Mouse (Mus musculus): ENCODE measurements around the gene Gemin6. TPM values are rescaled to one million over a fixed set of nuclear protein-coding genes. Genes with fewer than 3 reads are reported as not detected.
"Not testable (repeated sequence)": the region's sequence is repeated elsewhere in the genome, so short reads cannot be mapped to it uniquely, and the experiment has no call there.

Gene Gemin6
- polyA plus RNA-seq, 1 experiment = not detected

GRCm38 (mm10) chr17:80199160-80199778 lies 25.0 kb upstream of the Gemin6 start:
- 89% methylated on average over 3 of the region's 3 CpGs for WGBS

GRCm38 (mm10) chr17:80205657-80206056 lies 18.6 kb upstream of the Gemin6 start:
- Histone ChIP-seq H3K4me3 (ENCODE audit: insufficient read depth, low read depth, low read length) (peak overlapping the region; percentile 74; the same call in 1 of the 2 replicates), H3K27ac (ENCODE audit: insufficient read depth, low read depth, low read length) (no peak overlapping the region), H3K4me1 (ENCODE audit: control insufficient read depth, insufficient read depth, low read length) (no peaks in the 10 kb centered on the region)
- TF ChIP-seq POLR2A (IDR thresholded peaks at IDR 0.05; ENCODE audit: insufficient read depth, low read depth, low read length) = no peak
- TF ChIP-seq CTCF (IDR thresholded peaks at IDR 0.05; ENCODE audit: insufficient read depth, low read depth, low read length) = no peak
- 5% methylated on average over 5 of the region's 5 CpGs for WGBS

More at GRCm38 (mm10) chr17:80199160-80199778, 25.0 kb upstream of the Gemin6 start:
- Histone ChIP-seq H3K4me1 (ENCODE audit: control insufficient read depth, insufficient read depth, low read length) (no peaks in the 10 kb centered on the region), H3K27ac (ENCODE audit: insufficient read depth, low read depth, low read length) (no peak overlapping the region), H3K4me3 (ENCODE audit: insufficient read depth, low read depth, low read length) (no peak overlapping the region)
- TF ChIP-seq POLR2A (IDR thresholded peaks at IDR 0.05; ENCODE audit: insufficient read depth, low read depth, low read length) (no peak), CTCF (IDR thresholded peaks at IDR 0.05; ENCODE audit: insufficient read depth, low read depth, low read length) (no peak)

GRCm38 (mm10) chr17:80206301-80206670 lies 18.0 kb upstream of the Gemin6 start:
- H3K4me1 ChIP-seq (ENCODE audit: control insufficient read depth, insufficient read depth, low read length) = no peaks in the 10 kb centered on the region
- 0% methylated on average over 35 of the region's 36 CpGs for WGBS
- peak overlapping the region; percentile 74 for H3K4me3 ChIP-seq (ENCODE audit: insufficient read depth, low read depth, low read length)
- H3K27ac ChIP-seq (ENCODE audit: insufficient read depth, low read depth, low read length) = peak overlapping the region; percentile 76
- no peak for TF ChIP-seq POLR2A (IDR thresholded peaks at IDR 0.05; ENCODE audit: insufficient read depth, low read depth, low read length)
- no peak for TF ChIP-seq CTCF (IDR thresholded peaks at IDR 0.05; ENCODE audit: insufficient read depth, low read depth, low read length)

- TF ChIP-seq POLR2A (IDR thresholded peaks at IDR 0.05; ENCODE audit: insufficient read depth, low read depth, low read length) (peak; percentile 100), CTCF (IDR thresholded peaks at IDR 0.05; ENCODE audit: insufficient read depth, low read depth, low read length) (no peak)
- Histone ChIP-seq H3K4me3 (ENCODE audit: insufficient read depth, low read depth, low read length) (peak within 1 kb of the TSS; percentile 74), H3K4me1 (ENCODE audit: control insufficient read depth, insufficient read depth, low read length) (no peaks in the 10 kb centered on the region), H3K27ac (ENCODE audit: insufficient read depth, low read depth, low read length) (peak within 1 kb of the TSS; percentile 93)
- WGBS = under 1% methylated on average over 95 of the region's 95 CpGs
Measured at GRCm38 (mm10) chr17:80206671-80207581, 17.3 kb upstream of the Gemin6 start, which contains the start of the genes Srsf7 and Ttc39d. Srsf7 (minus strand) TSS chr17:80207307. Ttc39d (plus strand) TSS chr17:80207460.

- not testable (repeated sequence) for H3K27ac ChIP-seq (ENCODE audit: insufficient read depth, low read depth, low read length); H3K4me3 ChIP-seq (ENCODE audit: insufficient read depth, low read depth, low read length); H3K4me1 ChIP-seq (ENCODE audit: control insufficient read depth, insufficient read depth, low read length)
- 90% methylated on average over 4 of the region's 4 CpGs for WGBS
Measured at GRCm38 (mm10) chr17:80213998-80214397, 10.2 kb upstream of the Gemin6 start.

DNA sequence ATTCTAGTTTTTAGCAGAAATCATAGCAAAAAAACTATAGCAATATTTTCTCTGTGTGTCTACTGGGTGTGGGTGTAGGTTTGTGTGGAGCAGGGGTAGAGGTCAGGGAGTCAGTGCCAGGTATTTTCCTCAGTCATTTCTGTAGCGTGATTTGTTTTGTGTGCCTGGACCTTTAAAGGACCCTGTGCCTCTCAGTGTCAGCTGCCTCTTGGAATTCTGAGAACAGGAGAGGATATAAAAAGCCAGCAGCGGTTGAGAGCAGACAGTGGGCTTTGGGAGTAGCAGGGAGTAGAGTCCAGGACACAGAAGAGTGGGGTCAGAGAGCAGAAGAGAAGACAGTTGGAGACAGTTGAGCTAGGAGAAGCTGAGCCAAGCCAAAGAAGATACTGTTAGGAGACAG lies 4.1 kb upstream of the Gemin6 start:
- H3K4me1 ChIP-seq (ENCODE audit: control insufficient read depth, insufficient read depth, low read length) = peaks cover 2% of the 10 kb centered on the region; the same call in 1 of the 2 replicates
- no peak overlapping the region for H3K4me3 ChIP-seq (ENCODE audit: insufficient read depth, low read depth, low read length)
- 78% methylated on average over 2 of the region's 2 CpGs for WGBS
- no peak overlapping the region for H3K27ac ChIP-seq (ENCODE audit: insufficient read depth, low read depth, low read length)
- no peak for TF ChIP-seq POLR2A (IDR thresholded peaks at IDR 0.05; ENCODE audit: insufficient read depth, low read depth, low read length)
- TF ChIP-seq CTCF (IDR thresholded peaks at IDR 0.05; ENCODE audit: insufficient read depth, low read depth, low read length) = no peak

DNA sequence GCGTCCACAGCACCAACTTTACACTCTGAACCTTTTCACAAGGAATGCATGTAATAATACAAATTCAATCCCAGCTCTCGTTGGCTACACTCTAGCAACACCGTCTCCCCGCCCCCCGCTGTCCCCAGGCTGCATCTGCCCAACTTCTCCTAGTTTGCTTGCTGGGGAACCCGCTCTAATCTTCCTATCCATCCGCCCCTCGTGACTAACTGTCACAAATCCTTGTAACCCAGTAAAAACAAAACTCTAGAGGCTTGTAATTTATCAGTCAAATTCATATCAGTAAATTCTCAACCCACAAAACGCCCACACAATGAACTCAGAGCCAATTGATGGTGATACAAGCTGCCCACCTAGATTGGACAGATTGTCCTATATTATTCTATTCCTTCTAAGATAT lies 3.0 kb upstream of the Gemin6 start:
- whole genome bisulfite sequencing = 64% methylated on average over 9 of the region's 9 CpGs
- H3K4me1 ChIP-seq (ENCODE audit: control insufficient read depth, insufficient read depth, low read length) = peaks cover 2% of the 10 kb centered on the region; the same call in 1 of the 2 replicates
- H3K4me3 ChIP-seq (ENCODE audit: insufficient read depth, low read depth, low read length) = no peak overlapping the region
- no peak overlapping the region for H3K27ac ChIP-seq (ENCODE audit: insufficient read depth, low read depth, low read length)
- TF ChIP-seq POLR2A (IDR thresholded peaks at IDR 0.05; ENCODE audit: insufficient read depth, low read depth, low read length) (no peak), CTCF (IDR thresholded peaks at IDR 0.05; ENCODE audit: insufficient read depth, low read depth, low read length) (no peak)

GRCm38 (mm10) chr17:80221890-80222628 lies 2.2 kb upstream of the Gemin6 start:
- Histone ChIP-seq H3K27ac (ENCODE audit: insufficient read depth, low read depth, low read length) (no peak overlapping the region), H3K4me1 (ENCODE audit: control insufficient read depth, insufficient read depth, low read length) (peaks cover 2% of the 10 kb centered on the region; the same call in 1 of the 2 replicates), H3K4me3 (ENCODE audit: insufficient read depth, low read depth, low read length) (no peak overlapping the region)
- TF ChIP-seq POLR2A (IDR thresholded peaks at IDR 0.05; ENCODE audit: insufficient read depth, low read depth, low read length) (no peak), CTCF (IDR thresholded peaks at IDR 0.05; ENCODE audit: insufficient read depth, low read depth, low read length) (no peak)
- WGBS = 60% methylated on average over 3 of the region's 3 CpGs

All from olfactory bulb, adult 2 months (tissue).